Mouse (Mus musculus) ES-E14 (cell line): ENCODE results near the gene Zmym4. TPM values are rescaled to one million over a fixed set of nuclear protein-coding genes. Genes with fewer than 3 reads are reported as not detected.

Source experiments
- DNase-seq: peaks from one replicate; pipeline ENCODE4 v3.0.0-alpha.2; 2013; ENCODE audit warnings: low read depth, low spot score
- H3K27ac ChIP-seq: 2 replicates; pipeline ENCODE4 v1.5.1; 2012; ENCODE audit warnings: low read depth, mild to moderate bottlenecking, low read length, moderate library complexity, mixed read lengths; ENCODE audit not compliant: poor library complexity, insufficient read depth, severe bottlenecking
- H3K36me3 ChIP-seq: 2 replicates; pipeline ENCODE4 v1.6.1; 2012; ENCODE audit warnings: mild to moderate bottlenecking, low read length, moderate library complexity, mixed read lengths; ENCODE audit not compliant: control insufficient read depth, poor library complexity, insufficient read depth, severe bottlenecking
- H3K4me1 ChIP-seq, 2 experiments: fragments of 150-350 bp in 1 of 2; sonication (generic) in 1 of 2; 2 replicates each; pipeline ENCODE4 v1.6.1; 2012; ENCODE audit warnings: low read length in 2 of 2, mild to moderate bottlenecking in 1 of 2, mixed read lengths in 1 of 2; ENCODE audit not compliant: control insufficient read depth in 2 of 2, insufficient read depth in 2 of 2, poor library complexity in 1 of 2
- H3K4me3 ChIP-seq, 2 experiments: fragments of 150-350 bp in 1 of 2; sonication (generic) in 1 of 2; 2 replicates each; pipeline ENCODE4 v1.5.1; 2012; ENCODE audit warnings: low read length in 2 of 2, low read depth in 1 of 2, mild to moderate bottlenecking in 1 of 2, mixed read lengths in 1 of 2; ENCODE audit not compliant: insufficient read depth in 1 of 2, poor library complexity in 1 of 2, severe bottlenecking in 1 of 2
- H3K9ac ChIP-seq: 2 replicates; pipeline ENCODE4 v1.6.1; 2012; ENCODE audit warnings: low read depth, mild to moderate bottlenecking, low read length, mixed read lengths; ENCODE audit not compliant: poor library complexity, insufficient read depth, severe bottlenecking
- H3K9me3 ChIP-seq: fragments of 150-350 bp; sonication (generic); 2 replicates; pipeline ENCODE4 v1.6.1; 2012; ENCODE audit warnings: low read depth, mild to moderate bottlenecking, low read length; ENCODE audit not compliant: control insufficient read depth, insufficient read depth
- CHD2 ChIP-seq: IDR thresholded peaks from 2 replicates; pipeline ENCODE4 v1.6.1; 2014; ENCODE audit warnings: mild to moderate bottlenecking, low read depth, low read length, inconsistent platforms
- HCFC1 ChIP-seq: IDR thresholded peaks from 2 replicates; pipeline ENCODE4 v1.6.1; 2012; ENCODE audit warnings: low read length, inconsistent platforms, borderline replicate concordance; ENCODE audit not compliant: insufficient read depth
- MAFK ChIP-seq: IDR thresholded peaks from 2 replicates; pipeline ENCODE4 v1.6.1; 2014; ENCODE audit warnings: mild to moderate bottlenecking, low read depth, low read length, inconsistent platforms; ENCODE audit not compliant: insufficient read depth
- ZC3H11A ChIP-seq: IDR thresholded peaks from 2 replicates; pipeline ENCODE4 v1.6.1; 2012; ENCODE audit warnings: low read depth, mild to moderate bottlenecking, inconsistent platforms, low read length, borderline replicate concordance
- ZNF384 ChIP-seq: IDR thresholded peaks from 2 replicates; pipeline ENCODE4 v1.6.1; 2012; ENCODE audit warnings: low read depth, low read length, inconsistent platforms
- in situ Hi-C, 2 experiments: fragments of 600-800 bp; cut with MboI; formaldehyde crosslinking; loops; one replicate each; pipeline ENCODE4 v1.15.1; 2025; ENCODE audit warnings: low sequenced_read_pairs in 2 of 2, inconsistent platforms in 1 of 2; ENCODE audit not compliant: unreplicated experiment in 2 of 2
- total RNA-seq: library from RNA; depleted of rRNA; stranded (reverse); fragments of 300-350 nt; gene quantifications from 2 replicates; pipeline ENCODE4 v1.2.3, GENCODE M21; 2012

The Zmym4 gene
- total RNA-seq, 1 experiment: 44.0 TPM

DNA sequence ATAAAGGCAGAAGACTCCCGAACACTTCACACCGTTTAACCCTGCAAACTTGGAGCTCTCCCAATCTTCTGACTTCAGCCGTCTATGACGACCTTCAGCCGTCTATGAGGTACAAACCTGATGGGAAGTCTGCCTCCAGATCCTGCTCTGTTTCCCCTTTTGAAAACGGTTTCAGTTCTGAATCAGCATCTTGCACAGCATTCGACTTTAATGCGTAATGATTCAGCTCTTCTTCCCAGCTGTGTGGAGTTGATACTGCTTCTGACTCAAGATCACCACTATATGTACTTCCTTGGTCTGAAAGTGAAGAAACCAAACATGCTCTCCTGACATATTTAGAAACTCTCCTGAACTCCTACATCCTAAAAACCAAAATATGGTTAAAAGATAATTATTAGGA, 78.1 kb downstream of the Zmym4 start:
- no peak overlapping the region for H3K4me3 ChIP-seq
- TF ChIP-seq CHD2: no peak
- no peak for TF ChIP-seq ZNF384
- no peak for TF ChIP-seq ZC3H11A
- H3K9ac ChIP-seq: no peak overlapping the region
- no peaks in the 10 kb centered on the region for H3K9me3 ChIP-seq
- H3K27ac ChIP-seq: no peak overlapping the region
- no peaks in the 10 kb centered on the region for H3K4me1 ChIP-seq
- no peak for DNase-seq
- in situ Hi-C loops: no loop called here
- peaks cover 2% of the 10 kb centered on the region; the same call in 1 of the 2 replicates for H3K36me3 ChIP-seq

DNA sequence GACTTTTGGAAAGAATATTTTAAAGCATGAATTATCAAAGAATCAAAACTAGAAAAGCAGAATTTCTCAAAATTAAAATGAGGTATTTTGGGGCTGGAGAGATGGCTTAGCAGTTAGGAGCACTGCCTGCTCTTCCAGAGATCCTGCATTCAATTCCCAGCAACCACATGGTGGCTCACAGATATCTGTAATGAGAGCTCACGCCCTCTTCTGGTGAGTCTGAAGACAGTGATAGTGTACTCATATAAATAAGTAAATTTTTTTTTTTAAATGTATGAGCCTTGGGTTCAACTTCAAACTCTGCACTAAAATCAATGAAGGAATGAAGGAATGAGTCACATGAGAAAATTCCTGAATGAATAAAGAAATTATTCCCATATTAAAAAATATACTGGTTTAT, 82.0 kb downstream of the Zmym4 start:
- in situ Hi-C loops: no loop called here
- H3K36me3 ChIP-seq: peaks cover 3% of the 10 kb centered on the region
- no peaks in the 10 kb centered on the region for H3K4me1 ChIP-seq
- no peak for TF ChIP-seq ZC3H11A
- H3K9me3 ChIP-seq: no peaks in the 10 kb centered on the region
- H3K27ac ChIP-seq: no peak overlapping the region
- no peak overlapping the region for H3K4me3 ChIP-seq
- peak; percentile 11 for DNase-seq
- H3K9ac ChIP-seq: no peak overlapping the region

DNA sequence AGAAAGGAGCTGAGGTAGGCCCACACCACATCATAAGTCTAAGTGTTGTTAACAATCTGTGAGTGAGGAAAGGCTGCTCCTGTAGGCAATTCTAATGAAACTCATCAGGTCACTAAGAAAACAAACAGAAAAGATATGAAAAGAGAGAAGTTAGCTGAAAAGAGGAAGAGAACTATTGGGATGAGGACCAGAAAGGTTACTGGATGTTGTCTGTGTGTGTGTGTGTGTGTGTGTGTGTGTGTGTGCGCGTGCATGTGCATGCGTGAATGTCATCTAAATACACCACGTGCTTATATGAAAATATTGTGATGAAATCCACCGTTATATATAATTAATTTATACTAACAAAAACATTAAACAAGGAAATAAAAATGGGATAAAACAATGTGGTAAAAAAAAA, 84.3 kb downstream of the Zmym4 start:
- Histone ChIP-seq H3K9ac (no peak overlapping the region), H3K36me3 (peaks cover 3% of the 10 kb centered on the region), H3K4me3 (no peak overlapping the region), H3K4me1 (no peaks in the 10 kb centered on the region), H3K9me3 (no peaks in the 10 kb centered on the region), H3K27ac (no peak overlapping the region)
- TF ChIP-seq MAFK (no peak), ZC3H11A (no peak), HCFC1 (no peak), ZNF384 (no peak), CHD2 (no peak)
- no peak for DNase-seq
- in situ Hi-C loops: no loop called here

DNA sequence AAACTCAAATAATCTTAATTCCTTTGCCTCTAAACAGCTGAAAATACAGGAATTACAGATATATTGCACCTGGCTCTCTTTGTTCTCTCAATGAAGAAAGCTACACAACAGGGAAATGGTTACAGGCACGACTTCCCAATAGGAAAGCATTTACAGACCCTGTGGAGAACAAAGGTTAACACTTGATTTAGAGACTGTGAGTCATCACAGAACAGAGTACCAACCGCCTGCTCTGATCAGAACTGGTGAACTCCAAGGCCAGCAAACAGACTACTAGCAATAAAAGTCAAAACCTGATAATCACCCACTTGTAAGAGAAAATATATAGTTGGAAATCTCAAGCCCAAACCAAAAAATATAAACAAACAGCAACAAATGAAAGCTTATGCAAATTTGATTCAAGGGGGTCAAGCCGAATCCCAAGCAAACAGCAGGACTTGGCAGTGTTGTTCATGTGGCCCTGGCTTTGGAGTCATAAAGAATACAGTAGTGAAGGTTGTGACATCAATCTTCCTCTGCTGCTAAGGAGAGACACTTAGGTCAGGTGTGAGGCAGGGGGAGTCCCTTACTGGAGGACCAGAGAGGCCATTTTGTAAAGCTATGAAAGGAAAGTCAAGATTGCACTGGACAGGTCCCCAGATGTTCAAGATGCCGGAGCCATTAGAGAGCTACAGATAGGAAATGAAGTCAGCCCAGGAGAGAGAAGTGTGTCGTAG, 88.2 kb downstream of the Zmym4 start:
- Histone ChIP-seq H3K9me3 (no peaks in the 10 kb centered on the region), H3K27ac (no peak overlapping the region), H3K36me3 (peaks cover 3% of the 10 kb centered on the region), H3K9ac (no peak overlapping the region), H3K4me3 (no peak overlapping the region), H3K4me1 (no peaks in the 10 kb centered on the region)
- no peak for DNase-seq
- in situ Hi-C loops: no loop called here
- no peak for TF ChIP-seq ZNF384
- no peak for TF ChIP-seq CHD2
- TF ChIP-seq HCFC1: no peak
- no peak for TF ChIP-seq MAFK
- no peak for TF ChIP-seq ZC3H11A

DNA sequence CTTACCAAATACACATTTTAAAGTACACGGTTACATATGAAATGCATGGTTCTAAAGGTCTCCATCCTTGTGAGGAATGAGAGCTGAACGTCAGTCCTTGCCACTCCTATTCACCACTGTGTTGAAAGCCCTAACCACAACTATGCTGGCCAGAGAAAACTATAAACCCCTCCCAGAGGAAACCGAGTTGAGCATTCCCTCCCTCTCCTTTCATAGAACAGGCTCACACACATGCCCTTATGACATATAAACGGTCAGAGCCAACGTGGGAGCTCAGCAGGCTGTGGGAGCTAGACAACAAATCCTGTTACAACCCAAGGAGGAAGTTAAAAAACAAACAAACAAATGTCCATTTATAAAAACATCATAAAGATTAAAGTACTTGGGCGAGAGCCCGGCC, 95.2 kb downstream of the Zmym4 start:
- Histone ChIP-seq H3K9ac (no peak overlapping the region), H3K27ac (no peak overlapping the region), H3K4me1 (peaks cover 3 to 8% of the 10 kb centered on the region in 2 experiments), H3K4me3 (no peak overlapping the region), H3K36me3 (peaks cover 2% of the 10 kb centered on the region; the same call in 1 of the 2 replicates), H3K9me3 (no peaks in the 10 kb centered on the region)
- TF ChIP-seq CHD2 (no peak), HCFC1 (no peak), ZNF384 (no peak), ZC3H11A (no peak), MAFK (no peak)
- in situ Hi-C loops: no loop called here
- no peak for DNase-seq
